Mouse (Mus musculus) bone marrow, adult 2 months (tissue): ENCODE measurements around the gene Insc. TPM values are rescaled to one million over a fixed set of nuclear protein-coding genes. Genes with fewer than 3 reads are reported as not detected.

Source experiments
- H3K27ac ChIP-seq: fragments of 200-500 bp; 2 replicates; pipeline ENCODE4 v1.5.1; 2012; ENCODE audit warnings: low read depth, mild to moderate bottlenecking, control low read depth, inconsistent platforms, low read length; ENCODE audit not compliant: control insufficient read depth, poor library complexity, insufficient read depth
- H3K4me1 ChIP-seq: fragments of 200-500 bp; 2 replicates; pipeline ENCODE4 v1.6.1; 2011; ENCODE audit warnings: low read length; ENCODE audit not compliant: control insufficient read depth, insufficient read depth
- H3K4me3 ChIP-seq: fragments of 200-500 bp; replicated peaks from 2 replicates; pipeline ENCODE3; 2011; ENCODE audit warnings: mild to moderate bottlenecking, low read depth, low read length, control low read depth; ENCODE audit not compliant: control insufficient read depth
- CTCF ChIP-seq: fragments of 200-500 bp; IDR thresholded peaks from 2 replicates; pipeline ENCODE4 v1.5.1; 2011; ENCODE audit warnings: low read length, control low read depth; ENCODE audit not compliant: control insufficient read depth, insufficient read depth
- POLR2A ChIP-seq: fragments of 200-500 bp; IDR thresholded peaks from 2 replicates; pipeline ENCODE4 v1.6.1; 2011; ENCODE audit warnings: low read depth, mild to moderate bottlenecking, control low read depth, low read length, borderline replicate concordance; ENCODE audit not compliant: control insufficient read depth
- WGBS: fragments of 180-500 bp; shearing (Covaris S2); methylation state at CpG from one replicate; pipeline ENCODE4 v1.1.7; 2018; 5-methylcytosine and 5-hydroxymethylcytosine counted together
- polyA plus RNA-seq: library from polyadenylated mRNA; stranded (reverse); fragments of >200 nt; gene quantifications from 2 replicates; pipeline ENCODE4 v1.2.4, GENCODE M21; 2011; ENCODE audit warnings: low replicate concordance; ENCODE audit not compliant: missing spikeins, insufficient read depth, insufficient read length

Gene Insc
- polyA plus RNA-seq, 1 experiment, result not detected

- Histone ChIP-seq H3K4me1 (no peaks in the 10 kb centered on the region; the same call in 1 of the 2 replicates), H3K4me3 (no peak overlapping the region), H3K27ac (no peak overlapping the region)
- TF ChIP-seq CTCF (no peak), POLR2A (no peak)
- WGBS, result 69% methylated on average over 7 of the region's 7 CpGs
These were observed 28.3 kb downstream of the Insc start for GRCm38 (mm10) chr7:114771801-114772200.

GRCm38 (mm10) chr7:114773781-114774180 is 30.3 kb downstream of the Insc start:
- Histone ChIP-seq H3K4me3 (no peak overlapping the region), H3K27ac (no peak overlapping the region), H3K4me1 (no peaks in the 10 kb centered on the region; the same call in 1 of the 2 replicates)
- WGBS, result 78% methylated on average over 4 of the region's 4 CpGs
- TF ChIP-seq CTCF (no peak), POLR2A (no peak)

- TF ChIP-seq POLR2A (no peak), CTCF (no peak)
- Histone ChIP-seq H3K4me1 (no peaks in the 10 kb centered on the region), H3K4me3 (no peak overlapping the region), H3K27ac (no peak overlapping the region)
- WGBS, result 73% methylated on average over 2 of the region's 2 CpGs
These were observed 32.4 kb downstream of the Insc start for GRCm38 (mm10) chr7:114775856-114776255.

- H3K4me3 ChIP-seq, result no peak overlapping the region
- H3K4me1 ChIP-seq, result no peaks in the 10 kb centered on the region
- TF ChIP-seq POLR2A (no peak), CTCF (no peak)
- no peak overlapping the region for H3K27ac ChIP-seq
- 81% methylated on average over 7 of the region's 7 CpGs for WGBS
These were observed 34.8 kb downstream of the Insc start for GRCm38 (mm10) chr7:114778156-114778770.

GRCm38 (mm10) chr7:114779056-114779660 is 35.7 kb downstream of the Insc start:
- WGBS, result 74% methylated on average over 8 of the region's 8 CpGs
- Histone ChIP-seq H3K4me3 (no peak overlapping the region), H3K27ac (no peak overlapping the region), H3K4me1 (no peaks in the 10 kb centered on the region; the same call in 1 of the 2 replicates)
- no peak for TF ChIP-seq CTCF
- TF ChIP-seq POLR2A, result no peak

- no peaks in the 10 kb centered on the region; the same call in 1 of the 2 replicates for H3K4me1 ChIP-seq
- no peak overlapping the region for H3K4me3 ChIP-seq
- TF ChIP-seq POLR2A (no peak), CTCF (no peak)
- WGBS, result 71% methylated on average over 3 of the region's 3 CpGs
- no peak overlapping the region for H3K27ac ChIP-seq
These were observed 39.8 kb downstream of the Insc start for GRCm38 (mm10) chr7:114783291-114783690.

- WGBS, result 80% methylated on average over 10 of the region's 10 CpGs
- Histone ChIP-seq H3K4me1 (no peaks in the 10 kb centered on the region), H3K27ac (no peak overlapping the region), H3K4me3 (no peak overlapping the region)
- TF ChIP-seq CTCF (no peak), POLR2A (no peak)
These were observed 47.6 kb downstream of the Insc start for GRCm38 (mm10) chr7:114791087-114791486.

- H3K4me3 ChIP-seq, result no peak overlapping the region
- H3K27ac ChIP-seq, result no peak overlapping the region
- TF ChIP-seq CTCF (no peak), POLR2A (no peak)
- 78% methylated on average over 6 of the region's 6 CpGs for WGBS
- H3K4me1 ChIP-seq, result no peaks in the 10 kb centered on the region
These were observed 48.5 kb downstream of the Insc start for GRCm38 (mm10) chr7:114792026-114792425.

GRCm38 (mm10) chr7:114794400-114794799 is 50.9 kb downstream of the Insc start:
- 71% methylated on average over 2 of the region's 2 CpGs for WGBS
- Histone ChIP-seq H3K27ac (no peak overlapping the region), H3K4me1 (no peaks in the 10 kb centered on the region), H3K4me3 (no peak overlapping the region)
- TF ChIP-seq POLR2A (no peak), CTCF (no peak)
